Mouse (Mus musculus) liver, embryonic 11.5 days (tissue): ENCODE measurements around the gene Smc4. TPM values are rescaled to one million over a fixed set of nuclear protein-coding genes. Genes with fewer than 3 reads are reported as not detected.
A peak's percentile ranks its signal among the peaks of the same experiment; 100 is the strongest.

Experiments used
- ATAC-seq: fragments of 200-750 bp; cut with Nextera tagmentation; replicated peaks from 2 replicates; pipeline ENCODE4 v1.8.0; 2017; ENCODE audit warnings: moderate number of reproducible peaks, mild to moderate bottlenecking, moderate TSS enrichment, moderate library complexity; ENCODE audit not compliant: low FRiP score
- DNase-seq: peaks from one replicate; pipeline ENCODE4 v3.0.0-alpha.2; 2017; ENCODE audit warnings: low spot score
- H3K27ac ChIP-seq: fragments of 300-500 bp; sonication (generic); 2 replicates; pipeline ENCODE4 v1.5.1; 2014; ENCODE audit warnings: mild to moderate bottlenecking, low read depth, low read length, control low read depth
- H3K27me3 ChIP-seq: fragments of 300-500 bp; sonication (generic); replicated peaks from 2 replicates; pipeline ENCODE4 v1.6.1; 2014; ENCODE audit warnings: low read length, mixed read lengths; ENCODE audit not compliant: control insufficient read depth, insufficient read depth
- H3K36me3 ChIP-seq: fragments of 300-500 bp; sonication (generic); 2 replicates; pipeline ENCODE4 v1.6.1; 2014; ENCODE audit warnings: mild to moderate bottlenecking, low read length, moderate library complexity, mixed read lengths; ENCODE audit not compliant: control insufficient read depth, insufficient read depth
- H3K4me1 ChIP-seq: fragments of 300-500 bp; sonication (generic); replicated peaks from 2 replicates; pipeline ENCODE4 v1.6.1; 2014; ENCODE audit warnings: low read length, mixed read lengths; ENCODE audit not compliant: control insufficient read depth, insufficient read depth
- H3K4me2 ChIP-seq: fragments of 300-500 bp; sonication (generic); 2 replicates; pipeline ENCODE4 v1.6.1; 2014; ENCODE audit warnings: mild to moderate bottlenecking, control low read depth, moderate library complexity
- H3K4me3 ChIP-seq: fragments of 300-500 bp; sonication (generic); 2 replicates; pipeline ENCODE4 v1.5.1; 2014; ENCODE audit warnings: low read depth, low read length, control low read depth
- H3K9ac ChIP-seq: fragments of 300-500 bp; sonication (generic); 2 replicates; pipeline ENCODE4 v1.6.1; 2014; ENCODE audit warnings: low read depth, low read length, control low read depth
- H3K9me3 ChIP-seq: fragments of 300-500 bp; sonication (generic); 2 replicates; pipeline ENCODE4 v1.6.1; 2016; ENCODE audit warnings: low read length, inconsistent platforms, mixed read lengths; ENCODE audit not compliant: control insufficient read depth
- WGBS: fragments of 180-500 bp; shearing (Covaris S2); extraction: QIAGEN DNeasy Blood & Tissue Kit; methylation state at CpG from one replicate; pipeline ENCODE4 v1.1.7; 2014; 5-methylcytosine and 5-hydroxymethylcytosine counted together
- polyA plus RNA-seq: library from polyadenylated mRNA; unstranded; fragments of >200 nt; fragmentation: Nextera tagmentation; extraction: Ambion mirVana; gene quantifications from 2 replicates; pipeline ENCODE4 v1.2.1, GENCODE M21; 2014

Smc4 gene
- polyA plus RNA-seq: 200 and 213 TPM in 2 replicates

- Histone ChIP-seq H3K9ac (peak within 1 kb of the TSS; percentile 100), H3K27ac (peak within 1 kb of the TSS; percentile 98), H3K27me3 (no peaks in the 10 kb centered on the region), H3K4me3 (peak within 1 kb of the TSS; percentile 99), H3K9me3 (no peaks in the 10 kb centered on the region), H3K4me2 (peak within 1 kb of the TSS; percentile 72), H3K4me1 (peaks cover 5% of the 10 kb centered on the region), H3K36me3 (peaks cover 8% of the 10 kb centered on the region; the same call in 1 of the 2 replicates)
- WGBS: under 1% methylated on average over 76 of the region's 76 CpGs
- ATAC-seq (peak; percentile 90), DNase-seq (peak; percentile 94)
Measured at GRCm38 (mm10) chr3:69004437-69005337, at the start of gene Smc4, which contains the start of gene Ift80. TSS of gene Smc4 (plus strand) at chr3:69004738. TSS of gene Ift80 (minus strand) at chr3:69004570.

GRCm38 (mm10) chr3:68956454-68956853 lies 48.1 kb upstream of the Smc4 start:
- DNase-seq: no peak
- H3K9me3 ChIP-seq: no peaks in the 10 kb centered on the region
- no peaks in the 10 kb centered on the region for H3K27me3 ChIP-seq
- H3K36me3 ChIP-seq: no peaks in the 10 kb centered on the region
- WGBS: 42% methylated on average over 4 of the region's 4 CpGs
- H3K4me1 ChIP-seq: peaks cover 4% of the 10 kb centered on the region; the same call in 1 of the 2 replicates
- no peak overlapping the region for H3K4me3 ChIP-seq
- ATAC-seq: no peak
- H3K9ac ChIP-seq: no peak overlapping the region
- no peak overlapping the region for H3K4me2 ChIP-seq
- no peak overlapping the region for H3K27ac ChIP-seq

- Histone ChIP-seq H3K4me3 (no peak overlapping the region), H3K36me3 (no peaks in the 10 kb centered on the region), H3K9ac (no peak overlapping the region), H3K27me3 (no peaks in the 10 kb centered on the region), H3K4me2 (no peak overlapping the region), H3K9me3 (no peaks in the 10 kb centered on the region), H3K27ac (no peak overlapping the region), H3K4me1 (peaks cover 4% of the 10 kb centered on the region; the same call in 1 of the 2 replicates)
- WGBS: 78% methylated on average over 3 of the region's 3 CpGs
- ATAC-seq: no peak
- no peak for DNase-seq
Measured at GRCm38 (mm10) chr3:68957413-68957812, 47.1 kb upstream of the Smc4 start.

GRCm38 (mm10) chr3:68964682-68965081 lies 39.9 kb upstream of the Smc4 start:
- ATAC-seq: no peak
- Histone ChIP-seq H3K4me2 (no peak overlapping the region), H3K9me3 (no peaks in the 10 kb centered on the region; the same call in 1 of the 2 replicates), H3K27me3 (no peaks in the 10 kb centered on the region), H3K27ac (no peak overlapping the region), H3K4me1 (no peaks in the 10 kb centered on the region; the same call in 1 of the 2 replicates), H3K9ac (no peak overlapping the region), H3K4me3 (no peak overlapping the region), H3K36me3 (peaks cover 10% of the 10 kb centered on the region; the same call in 1 of the 2 replicates)
- no peak for DNase-seq

- no peak overlapping the region for H3K9ac ChIP-seq
- no peak overlapping the region for H3K27ac ChIP-seq
- no peaks in the 10 kb centered on the region for H3K27me3 ChIP-seq
- no peak for DNase-seq
- no peak overlapping the region for H3K4me2 ChIP-seq
- H3K4me1 ChIP-seq: no peaks in the 10 kb centered on the region; the same call in 1 of the 2 replicates
- H3K4me3 ChIP-seq: no peak overlapping the region
- WGBS: 88% methylated on average over 6 of the region's 6 CpGs
- peaks cover 10% of the 10 kb centered on the region; the same call in 1 of the 2 replicates for H3K36me3 ChIP-seq
- H3K9me3 ChIP-seq: no peaks in the 10 kb centered on the region; the same call in 1 of the 2 replicates
- no peak for ATAC-seq
Measured at GRCm38 (mm10) chr3:68966527-68967285, 37.8 kb upstream of the Smc4 start.

- H3K36me3 ChIP-seq: peaks cover 10% of the 10 kb centered on the region; the same call in 1 of the 2 replicates
- no peaks in the 10 kb centered on the region for H3K27me3 ChIP-seq
- ATAC-seq (no peak; the same call in 1 of the 2 replicates), DNase-seq (no peak)
- H3K4me2 ChIP-seq: no peak overlapping the region
- no peak overlapping the region for H3K27ac ChIP-seq
- no peaks in the 10 kb centered on the region; the same call in 1 of the 2 replicates for H3K9me3 ChIP-seq
- H3K4me1 ChIP-seq: no peaks in the 10 kb centered on the region; the same call in 1 of the 2 replicates
- H3K4me3 ChIP-seq: no peak overlapping the region
- WGBS: 20% methylated on average over 6 of the region's 6 CpGs
- H3K9ac ChIP-seq: no peak overlapping the region
Measured at GRCm38 (mm10) chr3:68967404-68967803, 37.1 kb upstream of the Smc4 start.

- no peak overlapping the region for H3K27ac ChIP-seq
- 79% methylated on average over 3 of the region's 3 CpGs for WGBS
- no peak for DNase-seq
Measured at GRCm38 (mm10) chr3:68969091-68969590, 35.4 kb upstream of the Smc4 start.

GRCm38 (mm10) chr3:68973574-68973973 lies 31.0 kb upstream of the Smc4 start:
- H3K4me1 ChIP-seq: peaks cover 16% of the 10 kb centered on the region
- no peaks in the 10 kb centered on the region for H3K27me3 ChIP-seq
- WGBS: 59% methylated on average over 1 of the region's 1 CpGs
- no peak overlapping the region for H3K9ac ChIP-seq
- no peaks in the 10 kb centered on the region for H3K9me3 ChIP-seq
- no peaks in the 10 kb centered on the region for H3K36me3 ChIP-seq
- H3K27ac ChIP-seq: no peak overlapping the region
- H3K4me3 ChIP-seq: no peak overlapping the region
- ATAC-seq (no peak), DNase-seq (no peak)
- no peak overlapping the region for H3K4me2 ChIP-seq

More at GRCm38 (mm10) chr3:68969091-68969590, 35.4 kb upstream of the Smc4 start:
- no peaks in the 10 kb centered on the region for H3K27me3 ChIP-seq
- no peak for ATAC-seq
- peaks cover 10% of the 10 kb centered on the region; the same call in 1 of the 2 replicates for H3K36me3 ChIP-seq
- no peaks in the 10 kb centered on the region; the same call in 1 of the 2 replicates for H3K4me1 ChIP-seq
- H3K9me3 ChIP-seq: no peaks in the 10 kb centered on the region; the same call in 1 of the 2 replicates
- no peak overlapping the region for H3K9ac ChIP-seq
- no peak overlapping the region for H3K4me2 ChIP-seq
- no peak overlapping the region for H3K4me3 ChIP-seq
